Mouse (Mus musculus): Measurements from ENCODE around the gene Pacsin1.

- no peak for TF ChIP-seq CTCF (IDR thresholded peaks at IDR 0.05; ENCODE audit: low read depth, low read length)
- no peak for TF ChIP-seq POLR2A (IDR thresholded peaks at IDR 0.05; ENCODE audit: extremely low read depth, insufficient read depth, low read length)
Measured at GRCm38 (mm10) chr17:27705661-27706060, 50.4 kb downstream of the Pacsin1 start.
